Mouse (Mus musculus): ENCODE measurements at regions not wholly inside any gene's neighbourhood (a gene's known extent, or its start where the extent isn't known, plus 50 kb on each side); places are given as distances from the start of the nearest gene placed in this dataset.

DNA sequence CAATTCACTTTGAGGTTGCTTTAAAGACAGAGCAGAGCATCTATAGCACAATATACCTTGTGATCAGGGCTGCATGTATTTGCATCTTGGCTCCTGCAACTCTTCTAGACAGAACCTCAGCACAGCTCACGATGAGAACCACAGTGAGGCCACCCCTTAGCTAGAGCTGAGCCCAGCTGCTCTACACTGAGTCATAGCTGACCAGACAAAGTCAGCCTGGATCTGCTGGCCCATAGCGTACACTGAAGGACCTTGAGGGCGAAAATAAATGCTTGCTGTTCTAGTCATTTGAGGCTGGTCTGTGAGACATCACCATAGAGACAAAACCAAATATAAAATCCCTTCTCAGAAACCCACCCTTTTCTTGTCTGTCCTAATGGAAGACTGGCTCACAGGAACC, 251.7 kb downstream of the Prex1 start:
- no peak for TF ChIP-seq POLR2A (IDR thresholded peaks at IDR 0.05; ENCODE audit: insufficient read depth, low read depth, low read length)
- no peak for TF ChIP-seq CTCF (IDR thresholded peaks at IDR 0.05; ENCODE audit: insufficient read depth, low read depth, low read length)
